Mouse (Mus musculus) gastrocnemius, postnatal 36 days (tissue): ENCODE measurements around the gene Il15ra. TPM values are rescaled to one million over a fixed set of nuclear protein-coding genes. Genes with fewer than 3 reads are reported as not detected.

Experiments
- DNase-seq, 2 experiments: peaks; one replicate each; pipeline ENCODE4 v3.0.0; 2022
- intact Hi-C: fragments of 180-260 bp; cut with DNase I; formaldehyde crosslinking; loops from one replicate; pipeline ENCODE4 v1.15.1; 2025
- long read RNA-seq, 2 experiments: library from polyadenylated mRNA; stranded (forward); transcript quantifications; one replicate each; pipeline ENCODE4 v2.0.0; 2021
- total RNA-seq, 2 experiments: library from RNA; stranded (reverse); gene quantifications; 2 replicates each; pipeline ENCODE4 v1.2.3; 2021

The Il15ra gene
- total RNA-seq: 10 to 100 TPM; 16.5 to 27.2 TPM
- long read RNA-seq, experiment 1, partial matches to known transcripts: 0 of 4 reads
- long read RNA-seq, experiment 1, other reads (novel, unspliced or antisense): 0 of 4 reads
- long read RNA-seq, experiment 2, transcript Il15ra-210 (7 exons, 1,624 nt): major isoform, 6 of 16 reads
- long read RNA-seq, experiment 2, partial matches to known transcripts: 1 of 16 reads
- long read RNA-seq, experiment 2, other reads (novel, unspliced or antisense): 5 of 16 reads

- intact Hi-C loops: loop anchor here (5.0 kb wide), 1 partner anchor 72 kb away; the partner anchor contains the start of genes Ankrd16 and Fbh1
- peak; percentile 87 to 91 for DNase-seq
Measured at GRCm38 (mm10) chr2:11705201-11706025, at the start of gene Il15ra. Gene Il15ra, plus strand, starts transcription at chr2:11705290.

DNA sequence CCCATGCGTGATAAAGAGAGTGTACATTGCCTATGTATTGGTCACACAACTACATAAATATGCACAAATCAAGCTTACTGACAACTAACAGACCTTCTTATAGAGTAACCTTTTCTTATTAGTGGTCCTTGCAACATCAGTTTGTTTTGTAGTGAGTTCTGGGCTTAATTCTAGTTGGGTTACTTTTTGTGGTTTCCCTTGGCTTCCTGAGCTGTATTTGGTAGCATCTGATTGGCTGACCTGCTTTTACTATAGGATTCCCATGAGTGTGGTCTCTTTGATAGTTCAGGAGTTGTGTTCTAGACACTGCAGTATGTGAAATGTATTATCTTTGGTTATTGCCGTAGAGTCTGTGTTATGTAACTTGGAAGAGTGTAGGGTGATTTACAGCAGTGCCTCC, 47.5 kb upstream of the Il15ra start:
- intact Hi-C loops: no loop called here
- no peak for DNase-seq

DNA sequence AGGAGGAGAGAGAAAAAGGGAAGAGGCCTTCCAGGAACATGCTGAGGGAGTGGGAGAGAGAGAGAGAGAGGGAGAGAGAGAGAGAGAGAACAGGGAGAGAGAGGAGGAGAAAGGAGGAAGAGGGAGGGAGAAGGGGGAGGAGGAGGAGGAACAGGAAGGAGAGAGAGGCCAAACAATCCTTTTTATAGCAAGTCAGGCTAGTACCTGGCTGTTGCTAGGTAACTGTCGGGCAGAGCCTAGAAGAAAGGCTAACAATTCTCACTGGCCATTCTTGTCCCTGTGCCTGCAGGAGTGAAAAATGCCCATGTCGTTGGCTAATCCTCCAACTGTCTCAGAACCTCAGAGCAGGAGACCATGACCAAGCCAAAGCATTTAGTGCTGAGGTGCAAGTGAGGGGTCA, 45.8 kb upstream of the Il15ra start:
- DNase-seq: no peak
- intact Hi-C loops: no loop called here

DNA sequence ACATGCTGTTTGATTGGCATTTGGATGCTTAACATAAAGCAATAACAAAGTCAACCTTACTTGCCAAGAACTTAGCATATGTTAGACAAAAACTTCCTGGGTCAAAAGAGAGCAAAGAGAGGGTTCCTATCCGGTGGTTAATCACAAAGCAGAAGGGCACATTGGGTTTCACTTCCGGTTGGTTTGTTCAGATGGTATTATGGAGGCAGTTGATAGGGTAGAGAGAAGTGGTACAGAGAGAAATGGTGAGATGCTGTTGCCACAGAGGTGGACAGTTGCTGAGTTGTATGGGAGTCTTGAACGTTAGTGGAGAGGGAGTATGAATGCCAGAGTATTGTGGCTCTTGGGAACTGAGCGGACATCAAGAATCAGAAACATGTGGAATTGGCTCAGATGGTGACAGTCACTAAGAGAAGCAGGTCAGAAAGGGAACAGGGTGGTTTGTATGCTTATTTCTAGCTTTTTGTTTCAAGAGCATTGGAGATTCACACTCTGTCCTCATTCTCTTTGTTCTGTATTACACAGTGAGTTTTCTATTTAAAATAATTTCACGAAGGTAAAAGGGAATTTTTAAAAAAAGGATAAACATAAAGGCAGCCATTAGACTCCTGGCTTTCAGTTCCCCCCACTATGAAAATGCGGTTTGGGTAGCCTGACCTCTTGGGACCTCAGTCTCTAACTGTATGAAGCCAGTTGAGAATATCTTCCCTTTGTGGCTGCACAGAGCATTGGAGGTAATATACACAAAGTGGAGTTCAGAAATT, 42.8 kb upstream of the Il15ra start:
- DNase-seq: no peak
- intact Hi-C loops: loop anchor here (5.0 kb wide), 1 partner anchor 210 kb away; no protein-coding TSS in a partner anchor

- DNase-seq: no peak
- intact Hi-C loops: loop anchor here (5.0 kb wide), 1 partner anchor 209 kb away; no protein-coding TSS in a partner anchor
Measured at GRCm38 (mm10) chr2:11662907-11663230, 42.2 kb upstream of the Il15ra start.

GRCm38 (mm10) chr2:11663961-11664360, 41.1 kb upstream of the Il15ra start:
- intact Hi-C loops: loop anchor here (2.0 to 5.0 kb wide), 2 partner anchors 47 to 208 kb away; no protein-coding TSS in a partner anchor
- DNase-seq: peak; percentile 66 to 75

DNA sequence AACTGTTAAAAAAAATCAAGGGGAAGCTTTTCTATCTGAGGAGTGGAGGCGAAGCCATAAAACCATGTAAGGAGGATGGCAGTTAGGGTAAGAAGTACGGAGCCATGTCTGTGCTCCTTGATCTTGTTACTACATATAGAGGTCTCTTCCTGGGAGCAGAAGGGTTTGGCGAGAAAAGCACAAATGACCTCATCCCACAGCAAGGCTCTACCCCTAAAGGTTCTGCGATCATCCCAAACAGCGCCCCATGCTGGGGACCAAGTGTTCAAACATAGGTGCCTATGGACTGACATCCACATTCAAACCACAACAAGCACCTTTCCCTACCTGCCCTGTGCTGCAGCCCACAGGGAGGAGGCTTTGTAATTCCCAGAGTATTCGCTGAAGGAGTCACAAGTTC, 40.7 kb upstream of the Il15ra start:
- intact Hi-C loops: loop anchor here (2.0 to 5.0 kb wide), 2 partner anchors 46 to 208 kb away; no protein-coding TSS in a partner anchor
- DNase-seq: peak; percentile 13 to 20

GRCm38 (mm10) chr2:11664806-11665205, 40.3 kb upstream of the Il15ra start:
- DNase-seq: no peak
- intact Hi-C loops: loop anchor here (2.0 to 5.0 kb wide), 2 partner anchors 46 to 207 kb away; no protein-coding TSS in a partner anchor

GRCm38 (mm10) chr2:11665326-11665725, 39.8 kb upstream of the Il15ra start:
- intact Hi-C loops: loop anchor here (2.0 kb wide), 1 partner anchor 45 kb away; no protein-coding TSS in a partner anchor
- DNase-seq: peak in 1 of 2 experiments; percentile 22

- intact Hi-C loops: no loop called here
- no peak for DNase-seq
Measured at GRCm38 (mm10) chr2:11672144-11672543, 32.9 kb upstream of the Il15ra start.

DNA sequence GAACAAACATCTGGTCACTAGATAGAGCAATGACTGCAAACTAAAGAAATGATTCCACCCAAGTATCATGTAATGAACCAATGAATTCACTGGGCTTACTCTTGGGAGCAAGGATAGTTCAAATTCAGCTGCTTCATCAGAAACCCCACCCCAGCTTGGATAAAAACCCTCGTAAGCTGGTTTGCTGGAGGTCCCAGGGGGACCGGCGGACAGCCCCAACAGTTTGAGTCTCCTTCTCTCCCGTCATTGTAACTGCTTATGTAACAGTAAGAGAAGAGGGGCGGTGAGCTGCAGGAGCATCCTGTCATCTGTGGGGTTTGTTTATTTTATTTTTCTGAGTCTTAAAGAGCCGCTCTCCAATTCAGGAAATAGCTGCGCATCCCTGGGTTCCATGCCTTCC, 25.5 kb upstream of the Il15ra start:
- DNase-seq: peak in 1 of 2 experiments; percentile 18
- intact Hi-C loops: no loop called here

- intact Hi-C loops: no loop called here
- DNase-seq: no peak
Measured at GRCm38 (mm10) chr2:11682712-11683111, 22.4 kb upstream of the Il15ra start.

- intact Hi-C loops: no loop called here
- no peak for DNase-seq
Measured at GRCm38 (mm10) chr2:11686512-11686911, 18.6 kb upstream of the Il15ra start.

GRCm38 (mm10) chr2:11687436-11687835, 17.7 kb upstream of the Il15ra start:
- intact Hi-C loops: no loop called here
- DNase-seq: no peak

- intact Hi-C loops: no loop called here
Measured at GRCm38 (mm10) chr2:11690201-11690890, 14.7 kb upstream of the Il15ra start.

DNA sequence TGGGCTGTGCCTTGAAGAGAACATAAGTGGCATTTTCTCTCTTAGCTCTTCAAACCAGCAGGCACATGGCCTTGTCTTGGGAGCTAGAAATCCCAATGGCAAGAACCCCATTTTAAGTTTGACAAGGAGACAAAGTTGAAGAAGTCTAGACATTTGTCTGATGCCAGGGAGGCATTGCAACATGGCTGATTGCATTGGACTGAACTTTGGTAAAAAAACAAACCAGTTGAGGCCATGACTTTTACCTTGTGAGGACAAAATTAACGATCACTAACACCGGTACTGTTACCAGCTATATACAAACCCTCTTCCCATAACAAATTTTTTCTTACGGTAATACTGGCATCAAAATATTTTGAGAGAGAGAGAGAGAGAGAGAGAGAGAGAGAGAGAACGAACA, 11.7 kb upstream of the Il15ra start:
- intact Hi-C loops: no loop called here
- DNase-seq: no peak

More at GRCm38 (mm10) chr2:11690201-11690890, 14.7 kb upstream of the Il15ra start:
- no peak for DNase-seq

DNA sequence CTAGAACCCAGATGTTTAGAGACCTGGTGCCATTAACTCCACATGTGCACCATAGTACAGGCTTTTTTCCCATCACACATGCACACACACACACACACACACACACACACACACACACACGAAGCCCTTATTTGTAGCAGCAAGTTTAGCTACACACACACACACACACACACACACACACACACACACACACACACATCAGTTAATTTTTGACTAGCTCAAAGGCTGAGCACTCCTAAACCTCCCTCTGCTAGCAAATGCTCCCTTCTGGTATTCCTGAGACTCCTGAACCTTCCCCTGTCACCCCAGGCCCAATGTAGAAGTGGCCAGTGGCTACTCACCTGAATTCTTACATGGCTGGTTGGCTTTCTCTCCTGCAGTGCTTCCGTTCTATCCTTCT, 11.0 kb upstream of the Il15ra start:
- DNase-seq: no peak
- intact Hi-C loops: no loop called here

DNA sequence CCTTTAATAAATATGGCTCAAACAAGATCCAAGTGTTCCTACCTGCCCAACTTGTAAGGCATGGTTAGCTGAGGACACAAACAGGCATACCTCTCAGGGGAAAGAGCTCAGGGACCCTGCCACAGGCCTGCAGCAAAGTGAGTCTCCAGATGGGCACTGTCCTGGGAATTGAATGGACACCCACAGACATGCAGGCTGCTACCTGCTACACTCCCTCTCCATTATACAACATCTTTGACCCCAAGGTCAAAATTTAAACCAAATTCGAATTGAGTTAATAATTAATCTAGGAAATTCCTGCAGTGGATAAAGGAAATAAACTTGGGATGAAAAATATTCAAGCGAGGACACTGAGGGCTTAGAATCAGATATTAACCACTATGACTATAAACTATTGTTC, 9.2 kb upstream of the Il15ra start:
- intact Hi-C loops: no loop called here
- no peak for DNase-seq

DNA sequence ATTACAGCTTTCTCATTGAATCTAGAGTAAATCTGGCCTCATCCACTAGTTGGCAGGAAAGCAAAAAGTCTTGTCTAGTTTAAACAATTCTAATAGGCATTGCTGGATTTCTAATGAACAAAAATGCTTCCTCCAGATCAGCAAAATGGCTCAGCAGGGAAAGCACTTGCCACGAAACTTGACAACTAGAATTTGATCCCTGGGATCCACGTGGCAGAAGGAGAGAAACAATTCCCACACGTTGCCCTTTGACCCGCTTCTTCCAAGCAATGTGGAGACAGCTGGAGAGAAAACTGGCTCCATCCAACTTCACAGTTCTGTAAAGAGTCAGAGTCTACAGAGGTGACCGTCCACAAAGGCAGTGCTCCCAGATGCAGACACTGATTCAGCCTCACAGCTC, 6.1 kb upstream of the Il15ra start:
- no peak for DNase-seq
- intact Hi-C loops: no loop called here

DNA sequence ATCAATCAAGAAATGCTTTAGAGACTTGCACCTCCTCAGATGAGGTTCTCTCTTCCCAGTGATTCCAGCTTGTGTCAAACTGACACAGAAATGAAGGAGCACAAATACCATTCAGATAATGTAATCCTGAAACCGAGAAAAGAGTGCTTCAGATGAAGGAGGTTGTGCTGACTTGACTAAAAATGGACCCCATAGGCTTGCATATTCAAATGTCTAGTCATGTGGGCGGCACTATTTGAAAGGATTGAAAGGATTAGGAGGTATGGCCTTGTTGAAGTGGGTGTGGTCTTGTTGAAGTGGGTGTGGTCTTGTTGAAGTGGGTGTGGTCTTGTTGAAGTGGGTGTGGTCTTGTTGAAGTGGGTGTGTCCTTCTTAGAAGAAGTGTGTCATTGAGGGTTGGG, 5.2 kb upstream of the Il15ra start:
- DNase-seq: no peak
- intact Hi-C loops: no loop called here
